Mouse (Mus musculus) hindbrain, embryonic 15.5 days (tissue): ENCODE data around the gene Zfp143. TPM values are rescaled to one million over a fixed set of nuclear protein-coding genes. Genes with fewer than 3 reads are reported as not detected.

Source experiments
- ATAC-seq: fragments of 200-750 bp; cut with Nextera tagmentation; 2 replicates; pipeline ENCODE4 v1.8.0; 2017; ENCODE audit warnings: low read depth, moderate number of reproducible peaks, moderate TSS enrichment; ENCODE audit not compliant: low FRiP score
- H3K27ac ChIP-seq: fragments of 300-500 bp; sonication (generic); replicated peaks from 2 replicates; pipeline ENCODE4 v1.5.1; 2015; ENCODE audit warnings: mild to moderate bottlenecking, inconsistent platforms
- H3K27me3 ChIP-seq: fragments of 300-500 bp; sonication (generic); 2 replicates; pipeline ENCODE4 v1.6.1; 2015; ENCODE audit warnings: control low read depth, inconsistent platforms
- H3K36me3 ChIP-seq: fragments of 300-500 bp; sonication (generic); 2 replicates; pipeline ENCODE4 v1.6.1; 2015; ENCODE audit warnings: control low read depth, inconsistent platforms
- H3K4me1 ChIP-seq: fragments of 300-500 bp; sonication (generic); replicated peaks from 2 replicates; pipeline ENCODE4 v1.6.1; 2015; ENCODE audit warnings: control low read depth, inconsistent platforms
- H3K4me2 ChIP-seq: fragments of 300-500 bp; sonication (generic); 2 replicates; pipeline ENCODE4 v1.6.1; 2015; ENCODE audit warnings: moderate library complexity, mild to moderate bottlenecking, inconsistent platforms
- H3K4me3 ChIP-seq: fragments of 300-500 bp; sonication (generic); 2 replicates; pipeline ENCODE4 v1.5.1; 2015; ENCODE audit warnings: mild to moderate bottlenecking, inconsistent platforms
- H3K9ac ChIP-seq: fragments of 300-500 bp; sonication (generic); 2 replicates; pipeline ENCODE4 v1.6.1; 2015; ENCODE audit warnings: inconsistent platforms
- H3K9me3 ChIP-seq: fragments of 300-500 bp; sonication (generic); 2 replicates; pipeline ENCODE4 v1.6.1; 2016; ENCODE audit warnings: control low read depth, inconsistent platforms
- WGBS: fragments of 180-500 bp; shearing (Covaris S2); methylation state at CpG from one replicate; pipeline ENCODE4 v1.1.7; 2015; 5-methylcytosine and 5-hydroxymethylcytosine counted together
- polyA plus RNA-seq: library from polyadenylated mRNA; unstranded; fragments of >200 nt; fragmentation: Nextera tagmentation; extraction: Ambion mirVana; gene quantifications from 2 replicates; pipeline ENCODE4 v1.2.1, GENCODE M21; 2015

The Zfp143 gene
- polyA plus RNA-seq, 1 experiment from 2014 or later, result 15.5 TPM

- peak overlapping the region; percentile 71 for H3K4me2 ChIP-seq
- no peaks in the 10 kb centered on the region for H3K9me3 ChIP-seq
- 19% methylated on average over 5 of the region's 5 CpGs for WGBS
- H3K36me3 ChIP-seq, result peaks cover 12% of the 10 kb centered on the region
- no peak for ATAC-seq
- peaks cover 21% of the 10 kb centered on the region for H3K4me1 ChIP-seq
- peak overlapping the region; percentile 77 for H3K9ac ChIP-seq
- H3K4me3 ChIP-seq, result peak overlapping the region; percentile 59
- no peaks in the 10 kb centered on the region for H3K27me3 ChIP-seq
- peak overlapping the region; percentile 98 for H3K27ac ChIP-seq
Measured at GRCm38 (mm10) chr7:110060106-110060668, 830 bp upstream of the Zfp143 start.

- H3K4me2 ChIP-seq, result peak overlapping the region; percentile 71
- H3K9ac ChIP-seq, result peak overlapping the region; percentile 77
- H3K27ac ChIP-seq, result peak overlapping the region; percentile 98
- H3K36me3 ChIP-seq, result peaks cover 9% of the 10 kb centered on the region; the same call in 1 of the 2 replicates
- H3K27me3 ChIP-seq, result no peaks in the 10 kb centered on the region
- no peak for ATAC-seq
- WGBS, result under 1% methylated on average over 26 of the region's 26 CpGs
- H3K4me1 ChIP-seq, result peaks cover 21% of the 10 kb centered on the region
- H3K4me3 ChIP-seq, result peak overlapping the region; percentile 59
- H3K9me3 ChIP-seq, result no peaks in the 10 kb centered on the region
Measured at GRCm38 (mm10) chr7:110060669-110061198, 283 bp upstream of the Zfp143 start.

GRCm38 (mm10) chr7:110061752-110062273 is 796 bp downstream of the Zfp143 start:
- H3K4me2 ChIP-seq, result peak overlapping the region; percentile 59
- H3K4me3 ChIP-seq, result peak overlapping the region; percentile 59
- no peaks in the 10 kb centered on the region for H3K9me3 ChIP-seq
- peak overlapping the region; percentile 95 for H3K9ac ChIP-seq
- H3K36me3 ChIP-seq, result peaks cover 6% of the 10 kb centered on the region; the same call in 1 of the 2 replicates
- WGBS, result under 1% methylated on average over 43 of the region's 48 CpGs
- H3K4me1 ChIP-seq, result peaks cover 21% of the 10 kb centered on the region
- H3K27me3 ChIP-seq, result no peaks in the 10 kb centered on the region
- peak overlapping the region; percentile 100 for H3K27ac ChIP-seq
- ATAC-seq, result no peak

- Histone ChIP-seq H3K27me3 (no peaks in the 10 kb centered on the region), H3K4me1 (peaks cover 21% of the 10 kb centered on the region), H3K9ac (no peak overlapping the region), H3K4me2 (no peak overlapping the region), H3K4me3 (no peak overlapping the region), H3K36me3 (peaks cover 6% of the 10 kb centered on the region; the same call in 1 of the 2 replicates), H3K27ac (no peak overlapping the region), H3K9me3 (no peaks in the 10 kb centered on the region)
- 97% methylated on average over 9 of the region's 9 CpGs for WGBS
- no peak for ATAC-seq
Measured at GRCm38 (mm10) chr7:110063731-110064130, 2.7 kb downstream of the Zfp143 start.

- H3K9me3 ChIP-seq, result no peaks in the 10 kb centered on the region
- H3K4me1 ChIP-seq, result no peaks in the 10 kb centered on the region; the same call in 1 of the 2 replicates
- H3K4me2 ChIP-seq, result no peak overlapping the region
- H3K9ac ChIP-seq, result no peak overlapping the region
- H3K27me3 ChIP-seq, result no peaks in the 10 kb centered on the region
- H3K27ac ChIP-seq, result no peak overlapping the region
- peaks cover 33% of the 10 kb centered on the region for H3K36me3 ChIP-seq
- WGBS, result 95% methylated on average over 2 of the region's 2 CpGs
- ATAC-seq, result no peak
- no peak overlapping the region for H3K4me3 ChIP-seq
Measured at GRCm38 (mm10) chr7:110069070-110069469, 8.1 kb downstream of the Zfp143 start.

- no peak overlapping the region for H3K4me3 ChIP-seq
- no peak overlapping the region for H3K4me2 ChIP-seq
- H3K27ac ChIP-seq, result no peak overlapping the region
- H3K27me3 ChIP-seq, result no peaks in the 10 kb centered on the region
- no peak for ATAC-seq
- WGBS, result 95% methylated on average over 5 of the region's 5 CpGs
- no peak overlapping the region for H3K9ac ChIP-seq
- no peaks in the 10 kb centered on the region for H3K4me1 ChIP-seq
- no peaks in the 10 kb centered on the region for H3K9me3 ChIP-seq
- H3K36me3 ChIP-seq, result peaks cover 69% of the 10 kb centered on the region
Measured at GRCm38 (mm10) chr7:110078168-110078567, 17.2 kb downstream of the Zfp143 start.

- ATAC-seq, result peak; percentile 11; the same call in 1 of the 2 replicates
- H3K27me3 ChIP-seq, result no peaks in the 10 kb centered on the region
- no peaks in the 10 kb centered on the region for H3K9me3 ChIP-seq
- H3K27ac ChIP-seq, result peak overlapping the region; percentile 54
- H3K9ac ChIP-seq, result no peak overlapping the region
- H3K4me2 ChIP-seq, result no peak overlapping the region
- 63% methylated on average over 13 of the region's 13 CpGs for WGBS
- H3K36me3 ChIP-seq, result peaks cover 78% of the 10 kb centered on the region
- no peaks in the 10 kb centered on the region for H3K4me1 ChIP-seq
- no peak overlapping the region for H3K4me3 ChIP-seq
Measured at GRCm38 (mm10) chr7:110083386-110084165, 22.6 kb downstream of the Zfp143 start.

GRCm38 (mm10) chr7:110085217-110085616 is 24.2 kb downstream of the Zfp143 start:
- Histone ChIP-seq H3K27me3 (no peaks in the 10 kb centered on the region), H3K9ac (no peak overlapping the region), H3K27ac (no peak overlapping the region), H3K4me1 (no peaks in the 10 kb centered on the region), H3K4me3 (no peak overlapping the region), H3K9me3 (no peaks in the 10 kb centered on the region), H3K36me3 (peaks cover 72% of the 10 kb centered on the region), H3K4me2 (no peak overlapping the region)
- ATAC-seq, result no peak

GRCm38 (mm10) chr7:110087914-110088313 is 26.9 kb downstream of the Zfp143 start:
- no peak overlapping the region for H3K4me2 ChIP-seq
- H3K27me3 ChIP-seq, result no peaks in the 10 kb centered on the region
- peaks cover 58% of the 10 kb centered on the region for H3K36me3 ChIP-seq
- 82% methylated on average over 4 of the region's 4 CpGs for WGBS
- no peaks in the 10 kb centered on the region for H3K9me3 ChIP-seq
- H3K4me3 ChIP-seq, result no peak overlapping the region
- H3K4me1 ChIP-seq, result no peaks in the 10 kb centered on the region
- no peak for ATAC-seq
- H3K9ac ChIP-seq, result no peak overlapping the region
- H3K27ac ChIP-seq, result no peak overlapping the region

GRCm38 (mm10) chr7:110091670-110092069 is 30.7 kb downstream of the Zfp143 start:
- Histone ChIP-seq H3K4me2 (no peak overlapping the region), H3K9me3 (no peaks in the 10 kb centered on the region), H3K9ac (no peak overlapping the region), H3K36me3 (peaks cover 60% of the 10 kb centered on the region), H3K27me3 (no peaks in the 10 kb centered on the region), H3K27ac (no peak overlapping the region), H3K4me3 (no peak overlapping the region), H3K4me1 (no peaks in the 10 kb centered on the region)
- WGBS, result 42% methylated on average over 7 of the region's 7 CpGs
- ATAC-seq, result peak; percentile 56; the same call in 1 of the 2 replicates

- ATAC-seq, result no peak
- 88% methylated on average over 4 of the region's 4 CpGs for WGBS
- no peaks in the 10 kb centered on the region for H3K9me3 ChIP-seq
- no peak overlapping the region for H3K27ac ChIP-seq
- H3K4me2 ChIP-seq, result no peak overlapping the region
- H3K4me3 ChIP-seq, result no peak overlapping the region
- H3K4me1 ChIP-seq, result no peaks in the 10 kb centered on the region
- peaks cover 35% of the 10 kb centered on the region for H3K36me3 ChIP-seq
- no peak overlapping the region for H3K9ac ChIP-seq
- no peaks in the 10 kb centered on the region for H3K27me3 ChIP-seq
Measured at GRCm38 (mm10) chr7:110096332-110096731, 35.3 kb downstream of the Zfp143 start.
